Mouse (Mus musculus) neural tube, embryonic 10.5 days (tissue): ENCODE data around the gene Atg16l2.

Experiments
- DNase-seq: peaks from one replicate; pipeline ENCODE4 v3.0.0-alpha.2; 2017; ENCODE audit warnings: low spot score; ENCODE audit errors: extremely low spot score

The Atg16l2 gene

DNA sequence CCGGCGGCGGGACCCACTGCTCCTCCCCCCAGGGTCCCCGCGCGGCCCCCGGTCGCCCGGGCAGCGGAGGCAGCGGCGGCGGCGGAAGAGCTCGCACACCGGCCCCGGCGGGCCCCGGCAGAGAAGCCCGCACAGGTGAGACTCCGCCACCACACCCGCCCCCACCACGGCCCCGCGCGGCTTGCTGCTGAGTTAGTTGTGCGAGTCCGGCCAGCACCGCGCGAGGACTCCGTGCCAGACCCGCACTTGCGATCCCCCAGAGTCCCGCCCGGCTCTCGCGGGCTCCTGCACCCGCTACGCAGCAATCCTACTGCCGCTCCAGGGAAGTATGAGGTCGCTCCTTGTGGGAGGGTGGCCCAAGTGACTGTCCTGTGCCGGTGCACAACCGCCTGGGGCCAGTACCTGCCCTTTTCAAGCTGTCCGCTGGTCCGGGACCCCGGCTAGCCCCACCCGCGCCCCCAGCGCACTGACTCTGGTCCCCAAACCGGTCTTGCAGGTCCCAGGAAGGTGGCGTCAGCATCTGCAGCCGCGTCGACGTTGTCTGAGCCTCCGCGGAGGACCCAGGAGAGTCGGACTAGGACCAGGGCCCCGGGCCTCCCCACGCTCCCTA, 19.3 kb upstream of the Atg16l2 start:
- peak; percentile 63 for DNase-seq

DNA sequence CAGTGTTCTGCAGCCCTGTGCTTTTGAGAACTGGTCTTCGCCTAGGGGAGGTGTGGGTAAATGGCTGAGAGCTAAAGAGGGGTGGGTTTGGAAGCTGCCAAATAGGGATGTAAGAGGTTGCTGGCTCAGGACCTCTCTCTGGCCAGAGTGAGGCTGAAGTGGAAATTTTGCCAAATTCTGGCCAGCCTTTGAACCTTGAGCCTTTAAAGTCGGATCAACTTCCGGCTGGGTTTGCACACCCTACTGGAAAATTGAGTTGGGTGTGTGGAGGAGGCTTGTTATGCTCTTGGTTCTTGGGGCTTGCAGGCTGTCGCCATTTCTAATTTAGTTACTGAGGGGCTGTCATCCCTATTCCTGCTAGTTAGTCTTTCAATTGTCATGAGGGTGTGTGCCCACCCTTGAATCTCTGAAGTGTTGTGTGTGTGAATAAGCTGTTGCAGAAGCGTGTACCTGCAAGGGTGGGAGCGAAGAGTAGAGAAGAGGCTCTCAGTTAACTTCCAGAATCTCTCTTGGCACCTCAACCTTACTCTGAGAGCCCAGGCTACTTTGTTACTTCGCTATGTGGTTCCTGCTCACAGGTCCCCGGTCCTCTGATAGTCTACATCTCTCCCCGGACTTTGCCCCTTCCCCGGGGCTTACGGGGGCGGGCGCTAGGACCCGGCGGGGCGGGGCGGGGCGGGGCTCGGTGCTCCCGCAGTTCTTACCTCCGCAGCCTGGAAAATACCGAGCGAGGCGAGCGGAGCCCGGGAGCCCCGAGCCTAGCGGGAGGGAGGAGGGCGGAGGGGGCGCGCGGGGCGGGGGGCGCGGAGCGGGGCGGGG, 18.6 kb upstream of the Atg16l2 start:
- peak; percentile 64 for DNase-seq

DNA sequence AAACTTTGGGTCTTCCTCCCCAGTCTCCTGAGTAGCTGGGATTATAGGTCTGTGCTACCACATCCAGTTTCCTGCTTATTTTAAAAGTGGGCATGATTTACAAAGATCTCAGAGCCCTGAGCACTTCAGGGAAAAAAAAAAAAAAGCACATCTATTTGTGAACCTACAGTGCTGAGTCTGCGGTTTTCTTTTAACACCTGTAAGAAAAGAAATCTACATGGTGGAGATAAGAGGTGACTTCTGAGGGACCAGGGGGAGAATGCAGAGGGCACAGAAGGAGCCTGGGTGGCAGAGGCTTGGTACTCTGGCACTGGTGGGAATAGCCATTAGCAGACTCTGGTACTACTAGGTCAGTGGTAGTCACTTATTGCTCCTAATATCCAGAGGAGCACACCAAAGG, 17.7 kb upstream of the Atg16l2 start:
- DNase-seq: no peak

- DNase-seq: no peak
These were observed 16.8 kb upstream of the Atg16l2 start for GRCm38 (mm10) chr7:101318848-101319247.

GRCm38 (mm10) chr7:101317014-101317413, 15.0 kb upstream of the Atg16l2 start, which contains the start of gene Stard10:
Gene Stard10, plus strand, starts transcription at chr7:101317086.
- no peak for DNase-seq

DNA sequence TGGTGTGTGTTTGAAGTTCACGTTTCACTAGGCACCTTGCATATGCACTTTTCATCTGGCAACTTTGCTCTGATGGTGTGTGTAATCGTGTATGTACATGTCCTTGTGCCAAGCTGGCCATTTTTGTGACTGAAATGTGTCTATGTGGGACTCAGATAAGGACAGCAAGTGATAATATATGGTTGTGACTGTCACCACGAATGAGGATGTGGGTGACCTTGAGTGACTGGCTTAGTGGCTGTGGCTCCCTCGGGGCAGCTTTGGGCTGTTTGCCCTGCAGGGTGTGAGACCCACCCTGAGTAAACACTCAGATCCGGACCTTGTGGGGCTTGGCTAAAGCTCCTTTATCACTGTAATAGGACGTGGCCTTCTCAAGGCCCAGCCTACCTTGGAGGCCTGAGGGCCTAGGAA, 14.5 kb upstream of the Atg16l2 start:
- DNase-seq: no peak

DNA sequence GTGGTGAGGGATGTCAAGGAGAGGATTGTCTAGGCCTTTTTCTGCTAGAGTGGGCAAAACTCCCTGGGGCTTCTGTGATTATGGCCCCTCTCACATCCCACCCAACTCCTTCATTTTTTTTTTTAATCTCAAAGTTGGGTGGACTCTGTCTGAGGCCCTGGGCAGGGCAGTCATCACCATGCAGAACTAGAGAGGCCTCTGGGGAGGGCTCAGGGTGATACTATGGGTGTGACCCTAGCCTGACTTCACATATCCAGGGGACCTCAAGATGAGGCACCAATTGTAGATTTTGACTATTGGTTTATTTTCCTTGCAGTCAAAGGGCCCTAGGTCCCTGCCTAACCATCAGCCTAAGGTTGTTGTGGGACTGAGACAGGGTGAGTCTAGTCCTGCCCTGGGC, 13.6 kb upstream of the Atg16l2 start:
- DNase-seq: no peak

GRCm38 (mm10) chr7:101314396-101314795, 12.3 kb upstream of the Atg16l2 start:
- DNase-seq: no peak

- no peak for DNase-seq
These were observed 11.0 kb upstream of the Atg16l2 start for GRCm38 (mm10) chr7:101313033-101313432.

GRCm38 (mm10) chr7:101311061-101311460, 9.0 kb upstream of the Atg16l2 start:
- DNase-seq: no peak

GRCm38 (mm10) chr7:101310327-101311028, 8.4 kb upstream of the Atg16l2 start:
- DNase-seq: peak; percentile 95

DNA sequence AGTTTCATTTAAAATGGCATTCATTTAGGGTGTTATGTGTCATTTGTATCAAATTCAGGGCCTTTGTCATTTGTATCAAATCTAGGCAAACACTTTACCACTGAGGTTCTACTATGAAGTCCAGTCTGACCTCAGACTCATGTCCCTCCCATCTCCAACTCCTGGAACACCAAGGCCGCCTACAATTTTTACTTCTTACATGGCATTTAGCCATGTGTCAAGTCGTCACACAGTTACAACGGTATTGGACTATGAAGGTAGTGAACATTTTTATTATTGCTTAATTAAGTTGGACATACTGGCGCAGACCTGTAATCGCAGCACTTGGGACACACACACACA, 7.9 kb upstream of the Atg16l2 start:
- DNase-seq: no peak

GRCm38 (mm10) chr7:101306841-101307240, 4.8 kb upstream of the Atg16l2 start:
- no peak for DNase-seq

DNA sequence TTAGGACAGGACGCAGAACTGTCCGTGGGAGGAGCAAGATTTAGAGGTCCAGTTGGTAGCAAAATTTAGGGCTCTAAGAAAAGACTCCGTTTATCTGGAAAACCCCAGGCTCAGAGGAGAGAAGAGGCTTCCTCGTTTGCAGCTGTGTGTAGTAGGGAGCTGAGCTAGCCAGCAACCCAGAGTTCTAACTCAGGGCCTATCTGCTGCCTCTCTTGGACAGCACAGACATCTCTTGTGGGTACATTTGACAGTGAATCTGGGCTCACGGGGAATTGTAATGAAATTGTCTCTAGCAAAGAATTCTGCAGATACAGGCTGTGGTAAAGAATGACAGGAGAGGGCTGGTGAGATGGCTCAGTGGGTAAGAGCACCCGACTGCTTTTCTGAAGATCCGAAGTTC, 640 bp upstream of the Atg16l2 start:
- no peak for DNase-seq

DNA sequence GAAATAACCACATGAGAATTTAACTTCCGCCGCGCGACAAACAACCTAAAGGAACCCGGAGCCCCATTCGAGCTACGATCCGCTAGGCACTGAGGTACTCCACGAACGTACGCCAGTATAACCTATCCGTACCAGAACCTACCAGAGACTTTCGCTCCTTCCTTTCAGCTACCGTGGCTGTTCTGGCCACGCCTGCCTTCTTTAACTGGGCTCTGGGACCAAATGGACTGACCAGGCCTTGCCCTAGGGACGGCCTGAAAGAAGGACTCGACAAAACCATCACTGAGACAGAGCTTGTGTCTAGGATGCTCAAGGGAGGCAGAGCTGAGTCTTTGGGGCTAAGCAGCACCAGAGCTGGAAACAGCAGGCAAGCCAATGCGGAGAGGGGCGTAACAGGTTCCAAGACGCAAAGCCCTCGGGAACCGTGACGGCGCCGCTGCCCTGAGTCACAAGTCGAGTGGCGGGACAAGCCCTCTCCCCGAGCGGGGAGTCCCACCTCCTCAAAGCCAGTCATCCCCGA, 630 bp downstream of the Atg16l2 start:
- no peak for DNase-seq

- no peak for DNase-seq
These were observed 3.7 kb downstream of the Atg16l2 start for GRCm38 (mm10) chr7:101298375-101298774.

DNA sequence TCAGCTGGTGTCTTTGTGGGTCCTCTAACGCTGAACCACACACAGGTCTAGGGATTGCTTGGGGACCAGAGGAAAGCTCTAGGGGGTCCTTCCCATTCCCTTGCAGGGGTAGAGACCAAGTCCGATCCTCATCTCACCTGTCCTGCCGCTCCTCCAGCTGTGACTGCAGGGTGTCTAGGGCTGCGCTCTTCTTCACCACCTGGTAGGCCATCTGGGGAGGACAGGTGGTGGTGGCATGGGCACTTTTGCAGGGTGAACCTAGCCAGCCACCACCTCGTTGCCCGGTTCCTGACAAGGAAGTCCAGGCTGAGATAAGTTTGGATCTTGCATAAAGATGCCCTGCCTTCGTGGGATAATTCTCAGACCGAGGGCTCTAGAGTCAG, 5.0 kb downstream of the Atg16l2 start:
- no peak for DNase-seq

DNA sequence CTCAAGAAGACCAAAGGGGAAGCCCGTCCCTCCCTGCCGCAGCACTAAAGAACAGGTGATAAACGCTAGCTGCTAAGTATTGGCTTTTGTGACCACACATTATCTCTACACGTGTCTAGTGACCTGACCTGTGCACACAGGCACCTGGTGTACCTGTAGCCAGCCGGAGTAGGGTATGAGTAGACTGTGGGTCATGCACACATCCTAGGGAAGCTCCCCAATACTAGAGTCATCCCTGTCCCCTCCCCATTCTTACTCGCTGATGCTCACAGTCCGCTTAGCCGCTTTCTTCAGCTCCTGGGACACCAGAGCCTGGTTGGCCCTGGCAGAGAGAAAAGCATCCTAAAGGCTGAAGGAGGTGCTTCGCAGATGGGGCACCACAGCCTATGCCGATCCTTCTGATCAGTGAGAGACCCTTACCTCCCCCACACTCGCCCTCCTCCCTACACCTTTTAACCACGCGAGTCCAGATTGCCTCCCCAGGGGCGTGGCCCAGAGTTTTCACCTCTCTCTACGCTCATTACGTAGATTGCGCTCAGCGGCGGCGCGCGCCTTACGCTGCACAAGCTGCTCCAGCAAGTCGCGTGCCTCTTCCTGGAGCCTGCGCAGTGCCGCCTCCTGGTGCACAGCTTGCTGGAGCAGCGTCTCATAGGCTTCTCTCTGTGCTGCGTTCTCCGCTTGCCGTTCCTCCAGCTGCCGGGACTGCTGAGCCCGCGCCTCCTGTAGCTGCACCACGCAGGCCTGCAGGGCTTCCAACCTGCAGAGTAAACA, 5.6 kb downstream of the Atg16l2 start:
- peak; percentile 78 for DNase-seq

DNA sequence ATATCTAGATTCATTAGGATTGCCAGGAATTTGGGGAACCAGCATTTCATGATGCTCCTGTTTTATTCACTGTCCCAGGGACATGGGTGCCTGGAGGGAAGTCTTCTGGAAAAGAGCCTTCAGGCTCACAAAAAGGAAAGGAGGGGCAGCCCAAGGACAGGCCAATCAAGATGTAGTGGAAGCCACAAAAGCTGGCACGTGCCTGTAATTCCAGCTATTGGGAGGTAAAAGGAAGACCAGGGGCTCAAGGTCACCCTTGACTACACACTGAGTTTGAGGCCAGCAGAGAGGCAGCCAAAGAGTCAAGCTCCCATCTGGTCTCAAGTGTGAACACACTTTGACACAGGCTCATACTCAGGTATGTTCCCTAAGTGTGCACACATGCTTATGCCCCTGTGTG, 6.6 kb downstream of the Atg16l2 start:
- no peak for DNase-seq

DNA sequence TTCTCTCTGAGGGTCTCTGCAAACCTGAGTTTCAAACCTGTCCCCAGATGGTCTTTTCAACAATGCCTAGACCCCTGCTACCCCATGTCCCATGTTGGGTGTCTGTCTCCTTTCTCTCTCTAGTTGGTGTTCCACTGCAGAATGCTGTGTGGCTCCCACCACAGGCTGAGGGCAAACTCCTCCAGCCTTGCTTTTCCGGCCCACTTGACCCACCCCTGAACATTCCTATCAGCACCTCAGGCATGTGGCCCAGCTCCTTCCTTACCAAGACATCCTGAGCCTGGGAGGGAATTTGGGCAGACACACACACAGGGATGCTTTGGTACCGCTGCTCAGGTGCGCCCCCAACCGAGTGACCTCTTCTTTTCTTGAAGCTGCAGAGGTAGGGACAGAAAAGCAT, 8.4 kb downstream of the Atg16l2 start:
- no peak for DNase-seq

DNA sequence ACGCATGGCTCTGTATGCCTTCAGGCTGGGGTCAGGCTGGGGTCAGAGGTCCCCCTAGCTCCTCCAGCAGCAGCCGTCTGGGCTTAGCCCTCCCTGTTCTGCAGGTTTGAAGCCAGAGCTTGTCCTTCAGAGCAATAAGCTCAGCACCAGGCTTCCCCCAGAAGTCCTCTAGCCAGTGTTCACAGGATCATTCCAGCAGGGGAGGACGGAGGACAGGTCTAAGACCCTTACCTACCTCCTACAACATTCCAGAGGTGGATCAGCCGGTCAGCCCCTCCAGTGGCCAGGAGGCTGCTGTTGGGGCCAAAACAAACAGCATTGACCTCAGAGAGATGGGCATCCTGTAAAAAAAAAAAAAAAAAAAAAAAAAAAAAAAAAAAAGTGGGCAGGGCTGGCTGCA, 8.9 kb downstream of the Atg16l2 start:
- DNase-seq: no peak

DNA sequence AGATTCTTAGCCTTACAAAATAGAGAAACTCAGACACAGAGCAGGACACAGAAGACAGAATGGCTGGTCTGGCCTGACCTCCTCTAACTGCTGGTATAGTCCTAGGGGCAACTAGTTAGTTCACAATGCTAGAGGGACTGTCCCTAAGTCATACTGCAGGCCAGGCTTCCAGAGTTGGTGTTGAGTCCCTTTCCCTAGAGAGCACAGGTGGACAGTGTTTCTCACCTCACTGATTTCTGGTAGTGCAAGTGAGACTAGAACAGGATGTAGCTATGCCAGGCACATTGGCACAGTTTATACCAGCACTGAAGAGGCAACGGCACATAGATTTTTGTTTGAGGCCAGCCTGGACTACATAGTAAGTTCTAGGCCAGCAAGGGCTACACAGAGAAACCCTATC, 9.4 kb downstream of the Atg16l2 start:
- DNase-seq: no peak
